Mouse (Mus musculus) gastrocnemius, adult 2 months (tissue): ENCODE measurements around the gene Dhx8. TPM values are rescaled to one million over a fixed set of nuclear protein-coding genes. Genes with fewer than 3 reads are reported as not detected.

ENCODE experiments used
- DNase-seq: peaks from one replicate; pipeline ENCODE4 v3.0.0; 2022
- H3K27ac ChIP-seq: fragments of 200-600 bp; 2 replicates; pipeline ENCODE4 v1.8.1; 2022; ENCODE audit warnings: mild to moderate bottlenecking
- H3K4me3 ChIP-seq: fragments of 200-600 bp; 2 replicates; pipeline ENCODE4 v1.8.1; 2022; ENCODE audit warnings: mild to moderate bottlenecking, moderate library complexity
- CTCF ChIP-seq: fragments of 200-600 bp; IDR thresholded peaks from 2 replicates; pipeline ENCODE4 v1.8.1; 2022; ENCODE audit warnings: antibody characterized with exemption, mild to moderate bottlenecking, moderate library complexity
- intact Hi-C: fragments of 180-260 bp; cut with DNase I; formaldehyde crosslinking; loops from one replicate; pipeline ENCODE4 v1.15.1; 2025
- total RNA-seq, 2 experiments: library from RNA; stranded (reverse); gene quantifications; 2 replicates each; pipeline ENCODE4 v1.2.3; 2021

Dhx8 gene
- total RNA-seq, 2 experiments from 2014 or later, result 13.8 to 15.1 TPM

DNA sequence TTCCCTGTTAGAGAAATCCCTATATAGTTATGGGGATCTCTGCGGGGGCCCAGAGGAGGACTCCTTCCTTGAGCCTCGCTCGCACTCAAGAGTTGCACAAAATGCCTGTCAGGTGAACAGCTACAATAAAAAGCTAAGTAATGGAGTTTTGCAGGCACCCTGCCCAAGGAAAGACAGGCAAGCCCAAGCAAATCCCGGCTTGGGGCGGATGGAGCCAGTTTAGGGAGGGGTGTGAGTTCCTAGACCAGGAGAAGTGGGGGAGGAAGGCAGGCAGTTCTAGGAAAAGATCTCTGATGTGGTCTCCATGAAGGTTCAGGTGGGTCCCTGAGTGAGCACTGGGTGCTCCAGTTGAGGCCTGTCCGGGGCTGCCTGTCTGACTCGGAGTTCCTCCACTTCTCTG is 53.9 kb downstream of the Dhx8 start:
- no peak overlapping the region for H3K4me3 ChIP-seq
- no peak for DNase-seq
- intact Hi-C loops, result no loop called here
- H3K27ac ChIP-seq, result no peak overlapping the region
- no peak for TF ChIP-seq CTCF

DNA sequence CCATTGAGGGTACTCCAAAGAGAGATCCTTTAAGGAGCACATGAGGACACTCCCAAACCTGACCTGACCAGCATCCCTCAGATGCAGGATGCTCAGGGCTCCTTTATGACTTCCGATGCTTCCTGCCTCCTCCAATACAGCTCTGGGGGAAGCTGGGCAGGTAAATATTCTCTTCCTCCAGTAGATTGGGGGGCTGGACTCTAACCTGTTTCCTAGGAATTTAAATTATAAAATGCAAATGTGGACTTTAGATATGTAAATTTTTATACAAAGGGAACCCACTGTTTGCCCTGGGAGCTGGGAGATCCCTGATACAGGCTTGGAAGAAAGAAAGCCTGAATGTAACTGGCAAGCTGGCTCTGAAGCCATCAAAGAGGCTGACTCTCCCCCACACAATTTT is 54.7 kb downstream of the Dhx8 start:
- Histone ChIP-seq H3K4me3 (no peak overlapping the region), H3K27ac (no peak overlapping the region)
- no peak for TF ChIP-seq CTCF
- no peak for DNase-seq
- intact Hi-C loops, result no loop called here

GRCm38 (mm10) chr11:101790811-101791526 is 58.2 kb downstream of the Dhx8 start:
- peak; percentile 64 for DNase-seq
- H3K27ac ChIP-seq, result peak overlapping the region; percentile 32; the same call in 1 of the 2 replicates
- no peak for TF ChIP-seq CTCF
- peak overlapping the region; percentile 57 for H3K4me3 ChIP-seq
- intact Hi-C loops, result no loop called here

DNA sequence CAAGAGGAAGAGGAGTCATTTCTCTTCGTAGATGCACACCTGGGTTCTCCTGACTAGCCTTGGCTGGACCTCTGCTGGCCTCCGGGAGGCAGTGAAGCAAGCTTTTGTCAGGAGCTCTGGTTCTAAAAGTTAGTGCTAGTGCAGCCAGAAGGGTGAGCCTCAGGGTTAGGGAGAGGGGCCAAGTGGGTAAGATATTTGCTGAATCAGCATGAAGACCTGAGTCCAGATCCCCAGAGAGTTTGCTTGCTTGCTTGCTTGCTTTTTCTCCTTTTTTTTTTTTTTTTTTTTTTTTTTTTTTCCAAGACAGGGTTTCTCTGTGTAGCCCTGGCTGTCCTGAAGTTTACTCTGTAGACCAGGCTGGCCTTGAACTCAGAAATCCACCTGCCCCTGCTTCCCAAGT is 64.6 kb downstream of the Dhx8 start:
- intact Hi-C loops, result no loop called here
- TF ChIP-seq CTCF, result no peak
- no peak for DNase-seq
- no peak overlapping the region for H3K27ac ChIP-seq
- H3K4me3 ChIP-seq, result no peak overlapping the region

DNA sequence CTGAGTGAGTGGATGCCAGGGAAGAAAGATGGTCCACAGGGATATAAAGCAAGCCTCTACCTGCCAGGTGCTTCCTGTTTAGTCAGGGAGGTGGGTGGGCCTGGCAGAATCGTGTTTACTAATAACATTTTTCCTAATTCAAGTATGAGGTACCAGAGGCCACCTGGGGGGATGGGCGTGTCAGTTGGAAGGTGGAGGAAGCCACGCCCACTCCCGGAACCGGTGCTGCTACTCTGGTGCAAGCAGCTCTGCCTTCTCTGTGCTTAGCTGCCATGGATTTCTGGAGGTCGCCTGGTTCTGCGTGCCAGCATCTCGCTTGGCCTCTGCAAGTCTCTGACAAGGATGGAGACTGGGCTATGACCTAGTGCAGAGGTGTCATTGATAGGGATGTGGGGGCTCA is 65.4 kb downstream of the Dhx8 start:
- intact Hi-C loops, result no loop called here

DNA sequence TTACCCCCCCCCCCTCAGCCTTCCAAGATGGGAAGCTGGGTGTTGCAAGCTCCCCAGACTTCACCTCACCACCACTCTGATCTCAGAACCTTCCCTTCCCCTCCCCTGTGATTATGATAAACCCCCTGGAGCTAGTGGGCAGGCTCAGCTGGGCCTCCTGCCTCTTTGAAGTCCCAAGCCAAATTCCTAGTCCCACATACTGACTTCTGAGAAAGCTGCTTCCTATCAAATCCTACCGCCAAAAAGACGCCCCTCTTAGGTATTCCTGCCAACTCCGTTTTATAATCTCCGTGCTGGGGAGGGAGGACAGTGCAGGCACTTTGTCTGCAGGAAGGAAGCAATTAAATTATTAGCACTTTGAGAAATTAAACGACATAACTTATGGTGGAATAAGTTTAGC is 68.7 kb downstream of the Dhx8 start:
- Histone ChIP-seq H3K27ac (no peak overlapping the region), H3K4me3 (no peak overlapping the region)
- no peak for TF ChIP-seq CTCF
- intact Hi-C loops, result no loop called here
- no peak for DNase-seq

More for the DNA sequence above, 65.4 kb downstream of the Dhx8 start:
- DNase-seq, result no peak
- no peak for TF ChIP-seq CTCF
- Histone ChIP-seq H3K27ac (no peak overlapping the region), H3K4me3 (no peak overlapping the region)

DNA sequence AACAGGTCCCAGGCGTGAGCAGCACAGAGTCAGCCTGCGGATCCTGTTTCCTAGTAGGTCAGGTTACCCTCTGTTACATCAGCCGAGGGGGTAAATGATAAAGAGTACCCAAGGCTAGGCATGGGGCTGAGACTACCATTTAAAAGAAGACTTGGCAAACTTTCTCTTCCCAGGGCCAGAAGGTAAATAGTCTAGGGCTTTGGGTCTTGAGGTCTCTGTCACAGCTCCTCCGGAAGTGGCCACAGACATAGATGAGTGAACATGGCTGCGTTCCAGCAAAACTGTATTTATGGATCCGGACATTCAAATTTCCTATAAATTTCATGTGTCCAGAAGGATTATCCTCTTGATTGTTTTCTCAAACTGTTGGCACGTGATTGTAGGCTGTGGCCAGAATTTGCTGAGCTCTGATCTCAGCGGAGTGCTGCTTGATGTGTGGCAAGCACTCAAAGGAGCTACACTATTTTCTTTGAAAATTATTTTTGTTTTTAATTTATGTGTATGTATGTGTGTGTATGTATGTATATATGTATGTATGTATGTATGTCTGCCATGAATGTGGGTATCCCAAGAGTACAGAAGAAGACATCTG is 72.5 kb downstream of the Dhx8 start:
- Histone ChIP-seq H3K27ac (no peak overlapping the region), H3K4me3 (no peak overlapping the region)
- intact Hi-C loops, result no loop called here
- no peak for DNase-seq
- no peak for TF ChIP-seq CTCF

DNA sequence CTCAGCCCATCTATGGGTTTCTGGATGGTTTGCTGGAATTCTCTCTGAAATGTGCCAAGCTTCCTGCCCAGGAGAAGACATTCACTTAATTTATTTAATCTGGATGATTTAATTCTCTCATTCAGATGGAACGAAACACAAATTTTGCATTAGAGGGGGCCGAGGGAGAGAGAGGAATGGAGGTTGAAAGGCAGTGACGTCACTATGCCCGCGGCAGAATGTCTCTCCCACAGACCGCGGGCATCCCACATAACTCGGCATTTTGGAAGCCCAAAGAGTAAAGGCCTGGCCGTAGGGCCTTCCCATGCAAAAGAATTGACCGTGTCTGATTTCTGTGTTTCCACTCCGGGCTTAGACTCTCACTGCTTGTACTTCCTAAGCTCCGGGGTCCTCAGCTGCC is 74.0 kb downstream of the Dhx8 start:
- TF ChIP-seq CTCF, result no peak
- DNase-seq, result no peak
- no peak overlapping the region for H3K27ac ChIP-seq
- intact Hi-C loops, result no loop called here
- no peak overlapping the region for H3K4me3 ChIP-seq

DNA sequence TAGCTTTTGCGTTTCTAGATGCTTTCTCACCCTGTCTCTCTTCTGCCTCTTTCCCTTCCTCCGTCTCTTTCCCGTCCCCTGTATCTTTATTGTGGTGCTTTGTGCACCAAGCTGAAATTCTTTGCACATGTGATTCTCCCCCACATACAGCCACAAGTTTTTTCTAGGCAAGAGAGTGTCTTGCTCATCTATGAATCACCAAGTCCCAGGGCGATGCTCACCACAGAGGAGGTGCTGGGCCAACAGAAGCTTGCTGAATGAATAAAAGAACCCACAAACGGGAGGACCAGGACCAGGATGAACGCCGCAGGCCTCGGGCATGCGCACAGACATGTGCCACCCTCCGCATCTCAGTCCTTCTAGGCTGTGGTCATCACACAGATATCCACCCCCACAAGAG is 74.5 kb downstream of the Dhx8 start:
- DNase-seq, result no peak
- Histone ChIP-seq H3K4me3 (no peak overlapping the region), H3K27ac (no peak overlapping the region)
- intact Hi-C loops, result no loop called here
- TF ChIP-seq CTCF, result no peak

GRCm38 (mm10) chr11:101809060-101809828 is 76.5 kb downstream of the Dhx8 start:
- intact Hi-C loops, result no loop called here
- Histone ChIP-seq H3K4me3 (no peak overlapping the region), H3K27ac (no peak overlapping the region)
- TF ChIP-seq CTCF, result no peak
- no peak for DNase-seq

GRCm38 (mm10) chr11:101813259-101813658 is 80.5 kb downstream of the Dhx8 start:
- Histone ChIP-seq H3K27ac (no peak overlapping the region), H3K4me3 (no peak overlapping the region)
- no peak; the same call in 1 of the 2 replicates for TF ChIP-seq CTCF
- intact Hi-C loops, result loop anchor here (1.0 to 10.0 kb wide), 3 partner anchors 92 to 162 kb away; no protein-coding TSS in a partner anchor
- peak; percentile 81 for DNase-seq

DNA sequence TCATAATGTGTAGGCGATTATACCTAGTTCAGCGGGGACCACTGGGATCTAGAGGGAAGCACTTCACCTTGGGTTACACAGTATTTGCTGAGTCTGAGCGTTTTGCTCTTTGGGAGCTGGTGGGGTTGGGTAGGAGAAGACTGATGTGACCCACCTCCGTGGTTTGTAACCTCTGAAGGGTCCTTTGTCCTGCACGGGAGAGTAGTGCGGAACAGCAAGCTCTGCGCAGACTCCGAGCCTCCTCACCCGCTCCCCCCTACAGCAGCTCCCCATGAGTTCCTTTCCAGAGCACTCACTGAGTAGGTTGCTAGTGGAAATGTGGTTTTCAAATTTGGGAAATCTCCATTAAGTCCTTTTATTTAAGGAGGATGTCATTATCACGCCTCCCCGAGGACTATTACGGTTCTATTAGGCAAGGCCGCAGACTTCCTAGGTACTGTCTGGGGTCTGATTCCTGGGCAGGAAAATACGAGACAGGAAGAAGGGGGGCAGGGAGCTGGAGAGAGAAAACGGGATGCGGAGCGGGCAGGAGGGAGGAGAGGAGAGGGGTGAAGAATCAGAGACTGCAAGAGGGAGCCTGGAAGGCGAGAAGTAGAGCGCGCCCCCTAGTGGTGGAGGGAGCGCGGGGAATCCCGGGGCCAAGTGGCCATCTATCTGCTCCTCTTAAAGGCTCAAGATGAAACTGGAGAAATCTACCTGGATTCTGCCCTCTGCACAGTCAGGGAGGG is 81.8 kb downstream of the Dhx8 start:
- intact Hi-C loops, result loop anchor here (10.0 kb wide), 1 partner anchor 160 kb away; no protein-coding TSS in a partner anchor
- peak; percentile 96 for TF ChIP-seq CTCF
- DNase-seq, result peak; percentile 89
- H3K4me3 ChIP-seq, result peak overlapping the region; percentile 48
- peak overlapping the region; percentile 50 for H3K27ac ChIP-seq
